Mouse (Mus musculus): Measurements from ENCODE around the gene Tcte1.

The Tcte1 gene

GRCm38 (mm10) chr17:45548541-45549512, 25.6 kb downstream of the Tcte1 start:
- peak; percentile 82 for DNase-seq

GRCm38 (mm10) chr17:45549617-45550181, 26.5 kb downstream of the Tcte1 start, which contains the start of gene Tmem151b:
Gene Tmem151b (minus strand): TSS chr17:45549677.
- peak; percentile 80 for DNase-seq

GRCm38 (mm10) chr17:45550253-45550652, 27.0 kb downstream of the Tcte1 start:
- peak; percentile 68 for DNase-seq

GRCm38 (mm10) chr17:45551249-45551796, 28.1 kb downstream of the Tcte1 start:
- peak; percentile 51 for DNase-seq

GRCm38 (mm10) chr17:45551816-45552451, 28.7 kb downstream of the Tcte1 start:
- DNase-seq = peak; percentile 85

GRCm38 (mm10) chr17:45553065-45553464, 29.8 kb downstream of the Tcte1 start:
- DNase-seq = peak; percentile 51

- DNase-seq = peak; percentile 34
Measured at GRCm38 (mm10) chr17:45554420-45554819, 31.2 kb downstream of the Tcte1 start.

GRCm38 (mm10) chr17:45555452-45556106, 32.3 kb downstream of the Tcte1 start, which contains the start of gene Nfkbie:
Gene Nfkbie (plus strand): TSS chr17:45555703.
- peak; percentile 91 for DNase-seq

- peak; percentile 64 for DNase-seq
Measured at GRCm38 (mm10) chr17:45556107-45556489, 32.9 kb downstream of the Tcte1 start.

- DNase-seq = no peak
Measured at GRCm38 (mm10) chr17:45556514-45557245, 33.4 kb downstream of the Tcte1 start.

GRCm38 (mm10) chr17:45557246-45557824, 34.1 kb downstream of the Tcte1 start:
- DNase-seq = peak; percentile 45

- DNase-seq = peak; percentile 60
Measured at GRCm38 (mm10) chr17:45557998-45558862, 35.0 kb downstream of the Tcte1 start.

- DNase-seq = peak; percentile 85
Measured at GRCm38 (mm10) chr17:45559732-45560525, 36.7 kb downstream of the Tcte1 start.

- DNase-seq = peak; percentile 60
Measured at GRCm38 (mm10) chr17:45563216-45563615, 40.0 kb downstream of the Tcte1 start.

GRCm38 (mm10) chr17:45563655-45564530, 40.7 kb downstream of the Tcte1 start, which contains the start of gene Slc35b2:
Gene Slc35b2 (plus strand): TSS chr17:45563874.
- peak; percentile 94 for DNase-seq

GRCm38 (mm10) chr17:45564531-45565084, 41.4 kb downstream of the Tcte1 start:
- DNase-seq = peak; percentile 71

- no peak for DNase-seq
Measured at GRCm38 (mm10) chr17:45565103-45565502, 41.9 kb downstream of the Tcte1 start.

- no peak for DNase-seq
Measured at GRCm38 (mm10) chr17:45566031-45566359, 42.8 kb downstream of the Tcte1 start.
